Mouse (Mus musculus): Measurements from ENCODE around the gene Gm13289. TPM values are rescaled to one million over a fixed set of nuclear protein-coding genes. Genes with fewer than 3 reads are reported as not detected.
A peak's percentile ranks its signal among the peaks of the same experiment; 100 is the strongest.

Gm13289 gene
- polyA plus RNA-seq, 1 experiment from 2014 or later = not detected

GRCm38 (mm10) chr4:88822995-88823394, 46.3 kb downstream of the Gm13289 start:
- H3K9me3 ChIP-seq (ENCODE audit: control insufficient read depth, low read length) = no peaks in the 10 kb centered on the region

More at GRCm38 (mm10) chr4:88822995-88823394, 46.3 kb downstream of the Gm13289 start:
- H3K27ac ChIP-seq (replicated peaks; ENCODE audit: low read depth, low read length) = no peak overlapping the region
- no peaks in the 10 kb centered on the region for H3K4me1 ChIP-seq (ENCODE audit: control insufficient read depth, insufficient read depth, low read length)
- no peak overlapping the region for H3K4me3 ChIP-seq (replicated peaks; ENCODE audit: low read depth, low read length)
- no peaks in the 10 kb centered on the region for H3K27me3 ChIP-seq (ENCODE audit: control insufficient read depth, insufficient read depth, low read length)
- DNase-seq = peak; percentile 67
- H3K36me3 ChIP-seq (ENCODE audit: control insufficient read depth, insufficient read depth, low read length) = no peaks in the 10 kb centered on the region
- no peak overlapping the region for H3K4me2 ChIP-seq (ENCODE audit: low read length)
- no peak overlapping the region for H3K9ac ChIP-seq (replicated peaks; ENCODE audit: low read length)
- WGBS = 20% methylated on average over 4 of the region's 4 CpGs
- no peak for ATAC-seq (ENCODE audit: low FRiP score, low TSS enrichment)

Other genes with a start within 250 kb of the Gm13289 start
- not detected in 2 replicates for gene Ifna15, start 218.7 kb upstream of the Gm13289 start, polyA plus RNA-seq (2014; fragmentation: Nextera tagmentation; extraction: Ambion mirVana)
- gene Ifna14, start 205.1 kb upstream of the Gm13289 start, polyA plus RNA-seq (2014; fragmentation: Nextera tagmentation; extraction: Ambion mirVana) = not detected in 2 replicates
- not detected in 2 replicates for gene Ifna9, start 184.5 kb upstream of the Gm13289 start, polyA plus RNA-seq (2014; fragmentation: Nextera tagmentation; extraction: Ambion mirVana)
- gene Ifna12, start 173.5 kb upstream of the Gm13289 start, polyA plus RNA-seq (2014; fragmentation: Nextera tagmentation; extraction: Ambion mirVana) = not detected in 2 replicates
- not detected in 2 replicates for gene C87499, start 142.5 kb upstream of the Gm13289 start, polyA plus RNA-seq (2014; fragmentation: Nextera tagmentation; extraction: Ambion mirVana)
- gene Ifna13, start 132.5 kb upstream of the Gm13289 start, polyA plus RNA-seq (2014; fragmentation: Nextera tagmentation; extraction: Ambion mirVana) = not detected in 2 replicates
- not detected in 2 replicates for gene Ifna16, start 100.0 kb upstream of the Gm13289 start, polyA plus RNA-seq (2014; fragmentation: Nextera tagmentation; extraction: Ambion mirVana)
- gene Ifna2, start 93.0 kb upstream of the Gm13289 start, polyA plus RNA-seq (2014; fragmentation: Nextera tagmentation; extraction: Ambion mirVana) = not detected in 2 replicates
- not detected in 2 replicates for gene Ifnab, start 85.6 kb upstream of the Gm13289 start, polyA plus RNA-seq (2014; fragmentation: Nextera tagmentation; extraction: Ambion mirVana)
- 1.8 and 2.2 TPM in 2 replicates for gene Gm26566, start 55.1 kb upstream of the Gm13289 start, polyA plus RNA-seq (2014; fragmentation: Nextera tagmentation; extraction: Ambion mirVana)
- gene Klhl9, start 54.5 kb upstream of the Gm13289 start, polyA plus RNA-seq (2014; fragmentation: Nextera tagmentation; extraction: Ambion mirVana) = 137 and 177 TPM in 2 replicates
- gene Gm13271, start 22.1 kb upstream of the Gm13289 start, polyA plus RNA-seq (2014; fragmentation: Nextera tagmentation; extraction: Ambion mirVana) = not detected in 2 replicates
- not detected in 2 replicates for gene Gm13283, start 16.8 kb upstream of the Gm13289 start, polyA plus RNA-seq (2014; fragmentation: Nextera tagmentation; extraction: Ambion mirVana)
- gene Gm13290, start 3.1 kb upstream of the Gm13289 start, polyA plus RNA-seq (2014; fragmentation: Nextera tagmentation; extraction: Ambion mirVana) = not detected in 2 replicates
- gene Gm13272, start 2.9 kb downstream of the Gm13289 start, polyA plus RNA-seq (2014; fragmentation: Nextera tagmentation; extraction: Ambion mirVana) = not detected in 2 replicates
- not detected in 2 replicates for gene Ifnz, start 5.2 kb downstream of the Gm13289 start, polyA plus RNA-seq (2014; fragmentation: Nextera tagmentation; extraction: Ambion mirVana)
- not detected in 2 replicates for gene Gm13276, start 8.8 kb downstream of the Gm13289 start, polyA plus RNA-seq (2014; fragmentation: Nextera tagmentation; extraction: Ambion mirVana)
- not detected in 2 replicates for gene Gm13277, start 11.7 kb downstream of the Gm13289 start, polyA plus RNA-seq (2014; fragmentation: Nextera tagmentation; extraction: Ambion mirVana)
- gene Gm13278, start 14.6 kb downstream of the Gm13289 start, polyA plus RNA-seq (2014; fragmentation: Nextera tagmentation; extraction: Ambion mirVana) = not detected in 2 replicates
- gene Gm13275, start 17.6 kb downstream of the Gm13289 start, polyA plus RNA-seq (2014; fragmentation: Nextera tagmentation; extraction: Ambion mirVana) = not detected in 2 replicates
- not detected in 2 replicates for gene Gm13279, start 20.5 kb downstream of the Gm13289 start, polyA plus RNA-seq (2014; fragmentation: Nextera tagmentation; extraction: Ambion mirVana)
- gene Gm13285, start 22.7 kb downstream of the Gm13289 start, polyA plus RNA-seq (2014; fragmentation: Nextera tagmentation; extraction: Ambion mirVana) = 0.17 TPM in 1 of 2 replicates, not detected in the other
- gene Gm13287, start 26.3 kb downstream of the Gm13289 start, polyA plus RNA-seq (2014; fragmentation: Nextera tagmentation; extraction: Ambion mirVana) = not detected in 2 replicates
- 0.08 TPM in 1 of 2 replicates, not detected in the other for gene Gm13288, start 28.6 kb downstream of the Gm13289 start, polyA plus RNA-seq (2014; fragmentation: Nextera tagmentation; extraction: Ambion mirVana)
- gene Ifna7, start 39.3 kb downstream of the Gm13289 start, polyA plus RNA-seq (2014; fragmentation: Nextera tagmentation; extraction: Ambion mirVana) = not detected in 2 replicates
- gene Ifna11, start 43.0 kb downstream of the Gm13289 start, polyA plus RNA-seq (2014; fragmentation: Nextera tagmentation; extraction: Ambion mirVana) = not detected in 2 replicates
- gene Ifna6, start 50.5 kb downstream of the Gm13289 start, polyA plus RNA-seq (2014; fragmentation: Nextera tagmentation; extraction: Ambion mirVana) = not detected in 2 replicates
- gene Ifna5, start 58.6 kb downstream of the Gm13289 start, polyA plus RNA-seq (2014; fragmentation: Nextera tagmentation; extraction: Ambion mirVana) = not detected in 2 replicates
- gene Ifna4, start 64.9 kb downstream of the Gm13289 start, polyA plus RNA-seq (2014; fragmentation: Nextera tagmentation; extraction: Ambion mirVana) = not detected in 2 replicates
- not detected in 2 replicates for gene Ifna1, start 73.2 kb downstream of the Gm13289 start, polyA plus RNA-seq (2014; fragmentation: Nextera tagmentation; extraction: Ambion mirVana)
- not detected in 2 replicates for gene Ifne, start 103.3 kb downstream of the Gm13289 start, polyA plus RNA-seq (2014; fragmentation: Nextera tagmentation; extraction: Ambion mirVana)